Mouse (Mus musculus): ENCODE data around the gene Neto2.
"Not testable (repeated sequence)": the region's sequence is repeated elsewhere in the genome, so short reads cannot be mapped to it uniquely, and the experiment has no call there.

Gene Neto2

GRCm38 (mm10) chr8:85700751-85701351 is at the start of gene Neto2:
TSS of gene Neto2 (minus strand) at chr8:85700924.
- peak; percentile 76 for DNase-seq (ENCODE audit: low read depth, low spot score)

GRCm38 (mm10) chr8:85745053-85745452 is 44.3 kb upstream of the Neto2 start:
- no peak for DNase-seq (ENCODE audit: low read depth, low spot score)

- DNase-seq (ENCODE audit: low read depth, low spot score), result no peak
Measured at GRCm38 (mm10) chr8:85730545-85730944, 29.8 kb upstream of the Neto2 start.

DNA sequence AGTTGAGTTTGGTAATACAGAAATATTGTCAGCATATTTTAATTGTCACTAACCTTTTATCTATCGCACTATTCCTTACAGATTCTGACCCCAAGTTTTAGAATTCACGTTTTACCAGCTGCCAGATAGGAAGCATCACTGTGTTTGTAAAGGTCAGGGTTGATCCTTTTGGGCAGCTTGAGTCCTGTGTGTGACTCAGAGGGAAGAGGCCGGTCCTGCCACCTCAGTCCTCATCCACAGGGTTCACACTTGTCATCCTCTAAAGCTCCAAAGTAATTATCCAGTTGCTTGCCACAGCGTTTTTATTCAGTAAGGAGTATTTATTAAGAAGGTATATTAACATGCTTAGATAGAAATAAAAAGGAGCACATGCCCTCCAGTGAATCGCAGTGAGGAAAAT is 16.5 kb upstream of the Neto2 start:
- DNase-seq (ENCODE audit: low read depth, low spot score), result no peak

- no peak for DNase-seq (ENCODE audit: low read depth, low spot score)
Measured at GRCm38 (mm10) chr8:85716696-85717095, 16.0 kb upstream of the Neto2 start.

DNA sequence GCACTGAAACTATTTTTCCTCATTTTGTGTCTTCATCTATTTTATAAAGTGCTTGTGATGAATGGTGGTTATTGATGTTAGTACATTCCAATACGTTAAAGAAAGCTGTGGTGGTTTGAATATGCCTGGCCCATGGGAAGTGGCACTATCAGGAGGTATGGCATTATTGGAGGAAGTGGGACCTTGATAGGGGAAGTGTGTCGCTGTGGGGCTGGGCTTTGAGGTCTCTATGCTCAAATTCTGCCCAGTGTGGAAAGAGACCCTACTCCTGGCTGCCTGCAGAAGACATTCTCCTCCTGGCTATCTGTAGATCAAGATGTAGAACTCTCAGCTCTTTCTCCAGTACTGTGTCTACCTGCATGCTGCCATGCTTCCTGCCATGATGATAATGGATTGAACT is 6.3 kb upstream of the Neto2 start:
- DNase-seq (ENCODE audit: low read depth, low spot score), result no peak

GRCm38 (mm10) chr8:85700101-85700750 is 498 bp downstream of the Neto2 start:
- DNase-seq (ENCODE audit: low read depth, low spot score), result peak; percentile 85

DNA sequence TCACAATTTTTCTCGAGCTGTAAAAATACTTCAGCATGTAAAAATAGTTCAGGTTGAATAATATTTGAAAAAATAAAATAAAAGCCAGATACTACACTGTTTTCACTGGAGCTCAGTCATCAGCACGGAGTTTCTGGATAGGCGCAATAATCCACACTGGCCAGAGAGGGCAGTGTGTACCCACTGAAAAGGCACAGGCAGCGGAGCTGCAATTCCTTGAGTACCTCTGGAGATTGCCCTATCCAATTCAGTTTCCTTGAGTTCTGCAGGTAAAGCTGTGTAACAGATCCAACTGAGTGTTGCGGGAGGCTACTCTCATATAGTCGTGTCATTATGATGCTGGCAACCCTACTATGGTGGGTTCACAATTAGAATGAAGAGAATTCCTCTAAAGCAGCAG is 1.7 kb downstream of the Neto2 start:
- DNase-seq (ENCODE audit: low read depth, low spot score), result peak; percentile 82

- no peak for DNase-seq (ENCODE audit: low read depth, low spot score)
Measured at GRCm38 (mm10) chr8:85665146-85665545, 35.6 kb downstream of the Neto2 start.

DNA sequence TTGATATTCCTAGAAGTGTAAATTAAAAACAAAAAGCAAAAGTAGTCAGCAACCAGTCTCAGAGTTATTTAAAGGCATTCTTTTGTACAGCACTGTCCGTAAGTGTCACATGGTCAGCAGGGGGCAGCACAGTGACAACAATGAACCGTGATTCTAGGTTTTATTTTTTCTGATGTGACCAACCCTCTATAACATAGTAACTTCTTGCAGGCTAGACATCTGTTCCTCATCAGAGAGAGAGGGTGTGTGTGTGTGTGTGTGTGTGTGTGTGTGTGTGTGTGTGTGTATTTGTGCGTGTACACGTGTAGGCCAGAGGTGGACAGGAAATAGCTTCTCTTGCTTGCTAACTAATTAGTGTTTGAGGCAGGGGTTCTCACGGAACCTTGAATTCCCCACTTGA is 38.7 kb downstream of the Neto2 start:
- peak; percentile 52 for DNase-seq (ENCODE audit: low read depth, low spot score)

DNA sequence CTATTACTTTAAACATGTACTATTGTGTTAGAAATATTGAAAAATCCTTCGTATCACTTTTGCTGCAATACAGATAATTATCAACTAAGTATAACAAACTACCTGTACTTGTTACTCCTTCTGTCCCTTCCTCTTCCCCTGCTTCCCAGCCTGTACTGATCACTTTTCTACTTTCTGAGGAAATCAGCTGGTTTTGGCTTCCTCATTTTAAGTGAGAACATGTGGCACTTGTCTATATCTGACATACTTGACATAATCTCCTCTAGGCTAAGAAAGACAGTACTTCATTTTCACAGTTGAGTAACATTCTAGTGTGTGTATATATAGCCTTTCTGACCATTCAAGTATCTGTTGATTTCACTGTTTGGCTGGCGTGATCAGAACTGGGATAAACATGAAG is 49.5 kb downstream of the Neto2 start:
- DNase-seq (ENCODE audit: low read depth, low spot score), result no peak

GRCm38 (mm10) chr8:85648553-85648952 is 52.2 kb downstream of the Neto2 start:
- no peak for DNase-seq (ENCODE audit: low read depth, low spot score)

GRCm38 (mm10) chr8:85644921-85645665 is 55.6 kb downstream of the Neto2 start:
- no peak for DNase-seq (ENCODE audit: low read depth, low spot score)

- no peak for DNase-seq (ENCODE audit: low read depth, low spot score)
Measured at GRCm38 (mm10) chr8:85624450-85624849, 76.3 kb downstream of the Neto2 start.

- DNase-seq (ENCODE audit: low read depth, low spot score), result no peak
Measured at GRCm38 (mm10) chr8:85623246-85623645, 77.5 kb downstream of the Neto2 start.

- no peak for DNase-seq (ENCODE audit: low read depth, low spot score)
Measured at GRCm38 (mm10) chr8:85618789-85619188, 81.9 kb downstream of the Neto2 start.

- DNase-seq (ENCODE audit: low read depth, low spot score), result not testable (repeated sequence)
Measured at GRCm38 (mm10) chr8:85617125-85617524, 83.6 kb downstream of the Neto2 start.

DNA sequence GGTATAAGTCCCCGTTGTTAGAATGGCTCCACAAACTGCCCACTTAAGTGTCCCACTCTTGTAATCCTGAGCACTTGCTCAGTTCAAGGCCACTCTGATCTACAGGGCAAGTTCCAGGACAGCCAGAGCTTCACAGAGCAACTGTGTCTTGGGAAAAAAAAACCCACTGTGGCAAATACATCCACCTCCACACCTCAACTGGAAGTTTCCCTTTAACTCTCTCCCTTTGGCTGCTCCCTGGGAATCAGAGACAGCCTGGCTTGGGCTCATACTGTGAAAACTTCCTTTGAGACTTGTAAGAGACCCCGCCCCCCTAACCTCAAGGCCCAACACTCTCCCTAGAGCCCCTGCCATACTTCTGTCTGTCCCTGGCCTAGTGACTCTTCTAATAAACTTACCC is 91.9 kb downstream of the Neto2 start:
- DNase-seq (ENCODE audit: low read depth, low spot score), result no peak

DNA sequence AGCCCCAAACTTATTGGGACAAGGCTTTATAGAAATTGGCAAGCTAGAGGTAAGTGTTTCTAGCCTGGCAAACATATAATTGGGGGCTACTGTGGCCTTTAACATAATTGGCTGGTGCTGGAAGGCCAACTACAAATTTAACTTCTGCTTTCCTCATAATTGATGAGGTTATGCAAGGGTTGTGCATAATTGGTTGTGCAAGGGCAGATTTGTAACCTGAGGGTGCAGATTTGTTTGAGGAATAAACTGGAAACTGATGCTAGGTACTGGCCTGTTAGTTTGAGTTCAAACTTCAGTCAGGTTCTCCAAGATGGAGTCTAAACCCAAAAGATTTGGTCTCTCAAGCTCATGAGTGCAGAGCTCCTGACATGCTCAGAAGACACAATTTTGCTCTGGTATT is 92.9 kb downstream of the Neto2 start:
- DNase-seq (ENCODE audit: low read depth, low spot score), result no peak

DNA sequence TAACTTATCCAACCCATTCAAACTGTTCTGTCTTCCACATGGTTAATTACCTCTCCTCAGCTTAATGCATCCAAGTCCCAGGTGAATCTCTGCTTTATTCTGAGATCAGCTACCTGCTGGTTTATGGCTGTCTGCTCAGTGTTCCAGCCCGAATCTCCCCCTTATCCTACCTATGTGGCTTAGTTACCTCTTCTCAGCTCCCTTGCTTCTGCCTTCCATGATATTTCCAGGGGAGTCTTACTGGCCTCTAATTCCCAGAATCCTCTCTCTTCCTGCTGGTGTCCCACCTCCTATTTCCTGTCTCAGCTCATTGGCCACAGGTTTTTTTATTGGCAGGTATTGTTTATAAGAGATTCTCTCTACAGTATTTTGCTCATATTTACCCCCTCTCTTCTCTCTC is 93.8 kb downstream of the Neto2 start:
- DNase-seq (ENCODE audit: low read depth, low spot score), result no peak

- no peak for DNase-seq (ENCODE audit: low read depth, low spot score)
Measured at GRCm38 (mm10) chr8:85606561-85606960, 94.2 kb downstream of the Neto2 start.

DNA sequence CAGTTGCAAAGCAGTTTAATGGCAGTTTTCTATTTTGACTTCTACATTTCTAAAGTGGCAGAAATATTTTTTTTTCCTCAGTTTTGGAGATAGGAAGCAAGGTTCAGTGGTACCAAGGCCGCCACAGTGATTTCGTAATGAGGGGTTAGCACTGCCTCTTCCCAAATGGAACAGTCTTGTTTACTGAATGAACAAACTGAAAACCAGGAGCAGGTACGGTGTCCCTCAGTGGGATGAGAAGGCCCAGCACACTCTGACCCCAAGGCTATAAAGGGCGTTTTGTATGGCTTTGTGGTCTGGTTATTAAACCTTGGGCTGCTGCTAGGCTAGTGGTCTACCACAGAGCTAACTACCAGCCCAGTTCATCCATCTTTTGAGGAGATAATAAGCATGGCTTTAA is 96.5 kb downstream of the Neto2 start:
- no peak for DNase-seq (ENCODE audit: low read depth, low spot score)
